Mouse (Mus musculus) heart, adult 11 months (tissue): ENCODE measurements at regions not wholly inside any gene's neighbourhood (a gene's known extent, or its start where the extent isn't known, plus 50 kb on each side); places are given as distances from the start of the nearest gene placed in this dataset.
"Not testable (repeated sequence)": the region's sequence is repeated elsewhere in the genome, so short reads cannot be mapped to it uniquely, and the experiment has no call there.

Experiments
- DNase-seq: peaks from one replicate; pipeline ENCODE4 v3.0.0; 2022

DNA sequence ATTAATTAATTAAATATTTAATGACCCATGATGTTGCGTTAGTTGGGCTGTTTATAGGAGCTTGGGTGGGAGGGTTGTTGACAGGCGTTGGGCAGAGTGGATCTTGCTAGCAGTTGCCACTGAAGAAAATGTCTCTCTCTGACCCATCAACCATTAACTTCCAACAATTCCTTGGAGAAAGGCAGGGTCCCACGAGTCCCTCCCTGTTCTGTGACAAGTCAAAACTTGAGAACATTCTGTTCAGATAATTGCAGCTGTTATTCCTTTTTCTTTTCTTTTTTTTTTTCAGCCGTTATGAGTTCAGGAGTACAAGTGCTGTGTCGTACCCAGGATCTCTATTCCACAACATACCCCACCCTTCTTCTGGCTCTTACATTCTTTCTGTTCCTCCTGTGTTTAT is 59.8 kb upstream of the Tnfrsf21 start:
- DNase-seq, result peak; percentile 91

DNA sequence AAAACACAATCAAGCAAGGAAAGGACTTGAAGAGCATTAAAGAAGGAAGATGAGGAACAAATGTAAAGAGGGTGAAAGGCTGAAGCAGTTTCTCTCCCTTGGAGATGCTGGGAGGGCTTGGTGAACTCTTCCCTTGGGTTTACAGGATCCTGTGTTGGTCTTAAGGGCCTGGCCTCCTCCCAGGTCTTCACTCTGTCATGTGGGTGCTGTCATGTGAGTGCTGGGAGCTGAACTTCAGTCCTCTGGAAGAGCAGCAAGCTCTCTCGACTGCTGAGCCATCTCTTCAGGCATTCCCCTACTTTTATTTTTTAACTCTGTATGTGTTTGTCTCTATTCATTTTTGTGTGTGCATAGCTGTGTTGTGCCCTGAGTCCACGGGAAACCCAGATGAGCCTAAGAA is 61.6 kb upstream of the Tnfrsf21 start:
- peak; percentile 64 for DNase-seq

DNA sequence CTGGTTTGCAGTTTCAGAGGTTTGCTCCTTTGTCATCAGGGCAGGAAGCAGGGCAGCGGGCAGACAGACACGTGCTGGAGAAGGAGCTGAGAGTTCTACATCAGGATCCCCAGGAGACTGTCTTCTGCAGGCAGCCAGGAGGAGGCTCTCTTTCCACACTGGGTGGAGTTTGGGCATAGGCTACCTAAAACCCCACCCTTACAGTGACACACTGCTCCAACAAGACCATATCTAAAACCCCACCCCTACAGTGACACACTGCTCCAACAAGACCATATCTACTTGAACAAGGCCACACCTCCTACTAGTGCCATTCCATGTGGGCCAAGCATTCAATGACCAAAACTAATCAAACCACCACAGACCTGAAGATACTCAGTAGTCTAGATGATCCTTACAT is 68.0 kb upstream of the Cd2ap start:
- no peak for DNase-seq

DNA sequence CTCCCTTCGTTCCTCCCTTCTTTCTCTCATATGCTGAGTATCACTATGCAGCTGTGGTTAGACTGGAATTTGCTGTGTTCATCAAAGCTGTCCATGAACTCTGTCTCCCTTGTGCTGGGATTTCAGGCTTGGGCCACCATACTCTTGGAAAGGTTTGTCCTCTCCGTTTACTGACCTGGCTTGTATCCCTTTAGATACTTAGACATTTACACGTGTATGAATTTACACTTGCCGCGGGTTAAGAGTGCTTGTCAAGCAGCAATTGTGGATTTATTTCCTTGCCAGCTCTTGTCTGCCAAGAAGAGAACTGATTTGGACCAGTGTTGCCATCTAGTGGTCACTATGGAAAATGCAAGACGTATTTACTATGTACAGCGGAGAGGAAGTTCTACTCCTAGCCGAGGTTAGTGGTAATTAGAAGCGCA is 66.8 kb upstream of the Cd2ap start:
- peak; percentile 94 for DNase-seq

DNA sequence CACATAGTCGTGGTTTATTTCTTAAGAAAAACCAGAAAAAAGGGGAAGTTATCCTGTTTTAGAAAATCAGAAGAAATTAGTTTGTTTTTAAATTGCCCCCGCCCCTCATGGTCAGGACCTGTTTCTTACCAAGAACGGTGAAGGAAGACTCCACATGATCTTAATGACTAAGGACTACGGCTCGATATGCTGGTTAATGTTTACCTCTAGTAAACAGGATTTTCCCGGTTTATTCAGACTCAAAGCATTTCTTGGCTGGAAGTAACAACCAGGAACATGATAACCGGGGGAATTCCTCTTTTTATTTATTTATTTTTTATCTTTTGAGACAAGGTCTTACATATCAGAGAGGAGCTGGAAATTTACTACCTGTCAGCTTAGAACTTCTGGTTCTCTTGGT is 63.0 kb upstream of the Cd2ap start:
- no peak for DNase-seq

DNA sequence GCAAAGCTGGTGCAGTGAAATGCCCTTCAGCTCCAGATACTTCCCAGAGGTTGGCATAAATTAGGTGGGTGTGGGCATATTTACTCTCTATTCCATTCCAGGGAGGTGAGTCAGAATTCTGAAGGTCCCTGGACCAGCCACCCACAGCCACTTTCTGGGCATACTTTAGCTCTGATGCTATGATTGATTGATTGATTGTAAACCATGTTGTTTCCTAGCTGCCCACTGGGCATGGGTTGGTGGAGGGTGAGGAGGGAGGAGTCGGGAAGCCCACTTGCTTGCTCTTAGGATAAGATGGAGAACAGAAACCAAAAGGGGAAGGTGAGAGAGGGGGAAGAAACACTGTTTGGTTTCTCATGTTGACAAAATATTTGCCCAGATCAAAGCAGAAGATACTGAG is 62.1 kb upstream of the Cd2ap start:
- DNase-seq, result peak; percentile 88

DNA sequence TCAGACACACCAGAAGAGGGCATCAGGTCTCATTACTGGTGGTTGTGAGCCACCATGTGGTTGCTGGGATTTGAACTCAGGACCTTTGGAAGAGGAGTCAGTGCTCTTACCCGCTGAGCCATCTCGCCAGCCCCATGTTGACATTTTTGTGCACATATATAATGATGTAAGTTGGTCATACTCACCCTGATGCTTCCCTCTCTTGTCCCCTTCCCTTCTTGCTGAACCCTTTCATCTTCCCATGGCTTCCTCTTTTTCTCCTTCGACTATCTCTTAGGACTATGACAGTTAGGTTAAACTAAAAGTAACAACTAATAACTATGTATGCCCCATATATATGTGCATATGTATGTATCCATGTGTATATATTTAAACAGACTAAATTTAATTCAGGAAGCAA is 61.0 kb upstream of the Cd2ap start:
- not testable (repeated sequence) for DNase-seq

DNA sequence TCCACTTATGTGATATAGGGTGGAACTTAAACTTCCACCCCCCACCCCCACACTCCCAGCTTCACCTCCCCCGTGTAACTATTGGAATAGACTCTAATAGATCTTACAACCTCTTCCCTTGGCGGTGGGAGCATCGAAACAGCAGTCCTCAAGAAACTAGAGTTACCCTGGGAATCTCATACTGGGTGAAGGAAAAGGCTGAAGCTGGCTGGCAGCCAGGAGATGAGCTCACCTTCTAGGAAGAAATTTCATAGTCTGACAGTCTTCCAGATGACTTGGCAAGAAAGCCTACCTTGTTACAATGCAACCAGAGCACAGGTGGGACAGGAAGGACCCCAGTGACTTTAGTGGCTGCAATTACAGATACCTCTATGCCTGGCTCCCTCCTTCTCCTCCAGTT is 57.6 kb upstream of the Cd2ap start:
- DNase-seq, result no peak

DNA sequence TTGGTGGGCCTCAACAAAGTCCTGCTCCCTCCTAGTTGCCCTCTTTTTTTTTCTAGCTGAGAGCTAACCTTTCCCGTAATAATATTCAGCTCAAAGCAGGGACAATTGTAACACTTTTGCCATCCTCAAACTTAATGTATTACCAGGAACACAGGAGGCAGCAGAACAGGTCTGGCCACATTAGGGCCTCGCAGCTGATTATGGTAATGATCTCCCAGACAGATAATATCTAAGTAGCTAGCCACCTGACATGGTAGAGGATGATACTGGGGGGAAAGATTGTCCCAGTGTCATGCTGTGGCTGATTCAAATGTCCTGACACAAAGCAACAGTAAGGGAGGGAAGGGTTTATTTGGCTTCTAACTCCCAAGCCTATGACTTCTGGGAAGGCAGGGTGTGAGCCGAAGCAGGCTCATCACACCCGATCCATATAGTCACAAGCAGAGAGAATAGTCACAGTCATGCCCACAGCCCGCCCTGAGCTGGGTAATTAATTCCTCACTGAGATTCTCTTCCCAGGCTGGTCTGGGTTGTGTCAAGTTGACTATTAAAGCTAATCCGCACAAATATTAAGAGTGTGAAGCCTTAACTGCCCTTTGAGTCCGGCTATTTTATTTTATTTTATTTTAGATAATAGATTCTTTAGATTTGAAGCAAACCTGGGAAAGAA is 57.0 kb upstream of the Cd2ap start:
- DNase-seq, result no peak

DNA sequence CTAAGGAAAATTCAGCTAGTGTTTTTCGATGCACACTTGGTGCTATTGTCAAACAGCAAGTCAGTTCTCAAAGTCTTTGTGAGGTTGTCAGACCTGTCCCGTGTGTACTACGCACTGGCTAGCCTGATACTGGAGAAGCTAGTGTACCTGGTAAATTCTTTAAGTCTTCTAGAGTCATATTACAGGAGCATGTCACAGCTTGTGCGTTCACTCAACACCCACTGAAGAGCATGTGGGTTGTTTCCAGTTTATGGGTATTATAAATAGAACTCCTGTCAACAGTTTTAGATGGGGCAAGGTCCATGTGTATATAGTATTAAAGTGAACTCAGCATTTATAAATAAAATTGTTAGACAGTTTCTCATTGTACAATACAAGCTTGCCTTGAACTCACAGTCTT is 50.9 kb upstream of the Cd2ap start:
- DNase-seq, result peak; percentile 90
